Mouse (Mus musculus) 3T3-L1 (cell line): ENCODE measurements at regions not wholly inside any gene's neighbourhood (a gene's known extent, or its start where the extent isn't known, plus 50 kb on each side); places are given as distances from the start of the nearest gene placed in this dataset.

Source experiments
- DNase-seq: peaks from one replicate; pipeline ENCODE4 v3.0.0-alpha.2; 2015; ENCODE audit warnings: low read depth, low spot score

GRCm38 (mm10) chr6:4398599-4398980 is 106.0 kb upstream of the Col1a2 start:
- no peak for DNase-seq

DNA sequence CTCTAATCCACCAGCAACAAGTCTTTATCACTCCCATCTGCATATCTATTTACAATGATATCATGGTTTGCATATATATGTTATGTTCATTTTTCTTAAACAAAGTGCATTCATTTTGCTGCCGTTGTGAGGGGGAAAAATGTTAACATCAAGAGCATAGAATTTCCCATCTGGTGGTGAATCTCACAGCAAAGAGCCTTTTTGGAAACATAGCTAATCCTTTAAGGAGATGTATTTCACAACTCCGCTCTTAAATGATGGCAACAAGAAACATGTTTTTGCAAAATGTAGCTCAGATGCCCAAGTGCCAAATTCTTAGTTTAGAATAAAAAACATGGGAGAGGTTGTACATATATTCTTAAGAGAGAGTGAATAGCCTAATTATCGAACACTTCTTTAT is 99.3 kb upstream of the Col1a2 start:
- DNase-seq = no peak

DNA sequence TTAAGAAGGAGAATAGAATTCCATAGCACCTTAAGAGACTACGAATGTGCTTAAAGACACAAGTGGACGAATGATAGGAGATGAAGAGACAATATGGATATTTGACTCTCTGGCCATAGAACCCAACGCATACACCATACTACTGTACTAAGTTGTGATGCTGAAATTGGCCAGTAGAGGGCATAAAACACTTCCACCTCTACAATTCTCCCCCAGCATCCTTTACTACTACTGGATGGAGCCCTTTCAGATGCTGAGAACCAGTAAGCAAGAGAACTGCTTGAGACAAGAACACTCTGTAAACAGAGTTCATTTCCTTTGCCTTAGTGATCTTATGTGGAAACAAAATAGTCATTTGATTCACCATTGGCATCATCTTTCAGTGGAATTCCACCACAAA is 96.9 kb upstream of the Col1a2 start:
- DNase-seq = peak; percentile 93

DNA sequence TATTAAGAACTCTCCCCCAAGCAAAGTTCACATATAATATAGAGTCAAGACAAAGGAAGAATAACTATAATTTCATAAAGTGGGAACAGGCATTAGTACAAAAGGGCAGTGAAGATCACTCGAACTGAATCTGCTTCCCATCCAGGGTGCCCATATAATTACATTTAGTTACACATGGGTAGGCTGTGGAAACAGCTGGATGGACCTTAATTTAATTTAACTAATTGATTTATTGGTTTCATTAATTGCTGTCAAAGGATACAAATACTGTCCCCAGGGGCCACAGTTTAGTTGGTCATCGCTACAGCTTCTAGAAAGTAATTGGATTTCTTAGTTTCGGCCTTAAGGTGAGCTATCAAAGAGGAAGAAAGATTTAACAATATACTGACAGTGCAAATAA is 91.4 kb upstream of the Col1a2 start:
- no peak for DNase-seq

DNA sequence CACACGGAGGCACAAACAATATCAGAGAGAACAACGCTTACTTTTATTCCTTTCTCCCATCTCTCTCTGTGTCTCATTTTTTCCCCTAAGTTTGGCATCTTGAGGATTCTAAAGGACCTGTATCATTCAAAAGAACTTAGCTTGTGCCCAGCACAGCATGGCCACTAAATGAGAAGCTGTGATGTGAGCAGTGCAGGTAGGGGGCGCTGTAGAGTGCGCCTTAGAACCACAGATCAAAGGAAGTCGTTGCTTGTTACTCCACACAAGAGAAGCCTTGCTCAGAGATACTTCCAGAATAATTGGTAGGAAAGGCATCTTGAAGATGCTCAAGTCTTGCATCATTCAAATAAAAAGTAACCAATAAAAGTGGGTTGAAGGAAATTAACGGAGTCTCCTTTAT is 90.4 kb upstream of the Col1a2 start:
- DNase-seq = peak; percentile 93

GRCm38 (mm10) chr6:4415206-4415605 is 89.4 kb upstream of the Col1a2 start:
- DNase-seq = no peak

GRCm38 (mm10) chr6:4417247-4417709 is 87.3 kb upstream of the Col1a2 start:
- DNase-seq = peak; percentile 97

- no peak for DNase-seq
Observed at GRCm38 (mm10) chr6:4418376-4418775, 86.2 kb upstream of the Col1a2 start.

DNA sequence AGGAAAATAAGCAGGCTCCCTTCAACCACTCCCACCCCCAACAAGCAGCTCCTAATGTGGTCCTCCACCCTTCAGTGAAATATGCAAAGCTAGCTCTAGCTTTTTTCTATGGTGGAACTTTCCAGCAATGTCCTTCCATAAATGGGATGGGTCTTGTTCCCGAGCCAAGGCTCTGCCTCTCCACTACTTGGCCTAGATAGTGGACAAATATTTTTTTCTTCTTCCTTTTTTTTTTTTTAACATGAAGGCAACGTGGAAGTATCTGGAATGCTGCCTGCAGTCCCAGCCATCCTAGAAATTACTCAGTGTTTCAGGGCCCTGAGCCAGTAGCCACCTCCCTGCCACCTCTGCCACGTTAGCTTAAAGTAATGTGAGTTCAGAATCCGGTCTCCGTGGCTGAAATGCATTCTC is 85.7 kb upstream of the Col1a2 start:
- peak; percentile 100 for DNase-seq

- DNase-seq = no peak
Observed at GRCm38 (mm10) chr6:4421466-4421865, 83.1 kb upstream of the Col1a2 start.

- DNase-seq = peak; percentile 58
Observed at GRCm38 (mm10) chr6:4427122-4427521, 77.5 kb upstream of the Col1a2 start.

DNA sequence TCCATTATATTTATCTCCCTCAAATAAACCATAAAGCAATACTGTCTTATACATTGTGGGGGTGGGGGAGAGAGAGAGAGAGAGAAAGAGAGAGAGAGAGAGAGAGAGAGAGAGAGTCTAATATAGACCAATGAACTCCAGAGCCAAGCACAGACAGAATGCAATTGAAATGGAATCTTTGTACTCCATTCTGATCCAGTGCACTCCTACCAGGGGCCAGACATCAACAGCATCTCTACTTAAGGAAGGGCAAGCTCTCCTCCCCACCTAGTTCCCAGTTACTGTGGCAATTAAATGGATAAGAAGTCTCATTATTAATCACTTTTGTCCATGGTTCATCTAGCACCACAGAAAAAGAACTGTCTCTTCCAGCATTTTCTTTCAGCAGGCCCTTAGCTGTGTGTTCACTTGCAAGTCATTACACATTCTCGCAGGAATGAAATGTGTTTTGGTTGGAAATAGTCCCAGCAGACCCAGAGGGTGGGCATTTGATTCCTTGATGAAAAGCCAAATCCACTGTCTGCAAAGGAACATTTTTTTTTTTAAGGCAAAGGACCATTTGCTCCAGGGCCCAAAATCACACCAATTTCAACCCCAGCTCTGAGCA is 73.8 kb upstream of the Col1a2 start:
- DNase-seq = peak; percentile 92

GRCm38 (mm10) chr6:4432192-4432591 is 72.4 kb upstream of the Col1a2 start:
- DNase-seq = peak; percentile 99

DNA sequence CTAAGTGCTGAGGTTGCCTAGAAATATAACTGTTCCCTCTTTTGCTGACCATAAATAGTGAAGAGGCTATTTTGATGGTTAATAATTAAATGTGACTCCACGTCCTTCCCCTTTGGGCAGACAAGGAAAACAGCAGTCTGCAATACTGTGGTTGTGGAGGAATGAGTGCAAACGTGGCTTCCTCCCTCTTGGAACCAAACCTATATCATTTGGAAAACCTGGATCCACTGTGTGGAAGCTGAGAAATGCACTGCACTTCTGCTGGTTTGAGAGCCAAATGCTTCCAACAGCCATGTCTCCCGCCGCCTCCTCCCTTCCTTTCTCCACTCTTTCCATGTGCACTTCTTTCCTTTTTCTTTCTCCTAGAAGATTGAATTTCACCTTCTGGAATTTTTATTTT is 68.2 kb upstream of the Col1a2 start:
- peak; percentile 52 for DNase-seq

DNA sequence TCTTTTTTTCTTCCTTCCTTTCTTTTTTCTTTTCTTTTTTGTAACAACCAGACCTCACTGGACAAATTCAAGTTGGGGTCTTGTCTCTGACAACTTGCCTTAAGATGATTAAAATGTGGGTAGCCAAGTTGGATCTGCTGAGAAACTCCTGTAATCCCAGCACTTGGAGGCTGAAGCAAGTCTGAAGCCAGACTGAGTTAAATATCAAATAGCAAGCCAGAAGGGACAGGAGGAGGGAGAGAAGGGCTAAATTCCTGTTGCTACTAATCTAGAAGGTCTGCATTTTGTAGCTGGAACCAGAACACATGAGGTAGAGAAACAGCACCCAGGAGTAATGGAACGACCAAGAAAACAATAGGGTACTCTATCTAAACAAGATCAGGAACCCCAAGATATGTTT is 67.7 kb upstream of the Col1a2 start:
- DNase-seq = peak; percentile 29

- DNase-seq = no peak
Observed at GRCm38 (mm10) chr6:4441618-4442167, 62.9 kb upstream of the Col1a2 start.

GRCm38 (mm10) chr6:4445906-4446305 is 58.7 kb upstream of the Col1a2 start:
- DNase-seq = no peak

DNA sequence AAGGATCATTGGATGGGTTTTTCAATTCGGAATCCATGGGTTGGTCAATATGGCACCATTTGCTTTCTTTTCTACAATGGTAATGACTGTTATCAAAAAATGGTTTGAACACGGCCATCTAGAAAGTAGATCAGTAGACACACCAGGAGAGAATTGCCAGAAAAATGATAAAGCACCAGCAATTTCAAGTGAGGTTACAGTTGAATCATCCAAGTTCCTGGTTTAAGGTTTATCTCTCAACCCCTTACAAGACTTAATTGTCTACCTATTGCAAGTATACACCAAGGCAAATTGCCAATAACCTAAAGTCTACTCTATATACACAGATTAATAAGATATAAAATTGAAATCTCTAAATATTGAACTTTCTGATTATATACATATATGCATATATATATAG is 53.4 kb upstream of the Col1a2 start:
- no peak for DNase-seq
